Mouse (Mus musculus) T-helper 1 cell (primary cell): ENCODE measurements around the gene Krt16.

Source experiments
- in situ Hi-C: fragments of 300-600 bp; cut with MboI, MseI; formaldehyde crosslinking; loops from one replicate; pipeline ENCODE4 v1.15.1; 2025; ENCODE audit warnings: high pct_unique_total_duplicates

The Krt16 gene

DNA sequence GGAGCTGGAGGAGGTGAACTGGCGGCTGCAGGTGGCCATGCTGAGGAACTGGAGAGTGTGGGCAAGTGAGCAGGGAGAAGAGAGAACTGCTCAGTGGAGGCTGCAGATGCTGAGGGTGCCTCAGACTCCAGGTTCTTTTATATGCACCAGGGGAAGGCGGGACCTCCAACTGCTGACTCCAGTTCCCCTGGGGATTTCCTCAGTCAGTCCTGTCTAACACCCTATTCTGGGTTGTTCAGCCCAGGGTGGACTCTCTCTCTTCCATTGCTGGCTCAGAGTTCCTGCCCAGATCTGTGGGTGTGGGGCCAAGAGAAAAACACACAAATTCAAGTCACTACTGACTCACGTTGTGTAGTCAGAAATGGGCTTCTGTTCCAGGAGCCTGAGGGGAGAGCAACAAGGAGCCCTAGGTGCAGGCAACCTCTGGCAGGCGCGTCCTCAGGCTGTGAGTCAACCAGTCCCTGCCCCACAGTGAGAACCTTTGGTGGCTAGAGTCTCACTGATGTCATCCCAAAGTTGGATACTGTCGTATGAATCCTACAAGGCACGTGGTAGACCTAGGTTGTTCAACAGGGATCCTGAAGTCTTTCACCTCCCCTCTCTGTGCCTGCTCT lies at the start of gene Krt16:
Gene Krt16, minus strand, starts transcription at position 51 of the 614 bp plus-strand sequence.
- in situ Hi-C loops, result no loop called here

DNA sequence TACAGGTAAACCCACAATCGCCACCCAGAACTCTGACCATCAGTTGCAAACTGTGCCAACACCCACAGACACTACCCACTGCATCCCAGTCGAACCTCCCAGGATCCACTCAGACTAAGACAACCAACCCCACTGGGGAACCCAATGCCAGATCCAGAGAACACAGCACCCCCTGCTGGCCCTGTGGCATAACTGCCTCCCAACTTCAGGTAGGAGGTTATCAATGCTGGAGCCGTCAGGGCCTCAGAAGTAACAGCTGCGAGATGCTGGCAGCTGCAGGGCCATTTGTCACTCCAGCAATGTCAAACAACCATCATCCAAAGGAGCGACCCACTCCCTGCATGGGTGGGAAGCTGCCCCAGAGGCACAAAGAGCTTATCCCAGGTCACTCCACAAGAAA lies 49.1 kb upstream of the Krt16 start:
- in situ Hi-C loops, result loop anchor here (10.0 kb wide), 1 partner anchor 913 kb away; the partner anchor contains the start of gene Krt10

DNA sequence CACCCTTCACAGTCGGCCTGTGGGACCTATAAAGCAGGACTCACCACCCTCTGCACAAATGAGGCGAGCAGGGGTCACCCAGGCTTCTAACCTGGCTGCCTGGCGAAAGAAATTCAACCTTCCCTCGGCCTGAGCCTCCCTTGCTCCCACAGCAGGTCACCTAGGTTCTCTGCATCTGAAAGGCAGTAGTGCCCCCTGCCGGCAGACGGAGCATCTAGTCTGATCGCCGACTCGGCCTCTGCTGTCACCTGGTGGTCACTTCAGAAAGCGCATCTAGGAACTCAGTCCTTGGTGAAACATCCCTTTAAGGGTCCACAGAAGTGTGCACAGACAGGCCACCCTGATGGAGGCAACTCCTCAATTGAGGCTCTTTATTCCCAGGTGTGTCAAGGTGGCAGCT lies 46.6 kb upstream of the Krt16 start:
- in situ Hi-C loops, result loop anchor here (10.0 kb wide), 1 partner anchor 911 kb away; the partner anchor contains the start of gene Krt10

DNA sequence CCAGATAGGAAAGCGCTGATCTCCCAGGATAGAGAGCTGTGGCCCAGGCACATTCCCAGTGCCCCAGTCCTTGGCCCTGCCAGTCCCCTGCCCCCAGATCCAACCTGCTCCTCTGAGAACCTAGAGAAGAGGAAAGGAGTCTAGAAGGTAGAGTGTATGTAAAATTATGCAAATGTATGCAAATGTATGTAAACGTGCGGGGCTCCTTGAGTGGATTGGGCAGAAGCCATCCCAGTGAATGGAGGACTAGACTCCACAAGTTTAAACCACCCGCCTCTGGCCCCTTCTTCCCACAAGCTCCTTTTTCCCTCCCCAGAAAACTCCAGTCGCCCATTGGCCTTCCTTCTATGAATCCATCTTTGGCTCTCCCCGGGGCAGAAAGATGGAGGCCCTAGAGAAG lies 44.2 kb upstream of the Krt16 start:
- in situ Hi-C loops, result loop anchor here (10.0 kb wide), 1 partner anchor 908 kb away; the partner anchor contains the start of gene Krt10

DNA sequence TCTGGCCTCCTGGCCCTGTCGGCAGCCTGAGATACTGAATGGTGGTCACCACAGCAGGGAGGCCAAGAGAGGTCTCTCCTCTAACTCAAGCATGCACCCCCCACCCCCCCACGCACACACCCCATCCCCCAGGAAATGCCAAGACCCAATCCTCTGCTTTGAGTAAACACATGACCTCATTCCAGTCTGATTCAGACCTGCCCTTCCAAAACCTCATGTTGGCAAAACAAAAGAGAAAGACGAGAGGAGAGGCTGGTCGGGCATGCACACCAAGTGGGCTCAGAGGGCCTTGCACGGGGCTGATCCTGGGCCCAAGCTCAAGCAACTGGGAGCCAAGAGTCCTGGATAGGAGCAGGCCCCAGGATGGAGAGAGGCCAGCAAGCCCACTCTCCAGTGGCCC lies 41.5 kb upstream of the Krt16 start:
- in situ Hi-C loops, result loop anchor here (10.0 kb wide), 1 partner anchor 905 kb away; the partner anchor contains the start of gene Krt10

DNA sequence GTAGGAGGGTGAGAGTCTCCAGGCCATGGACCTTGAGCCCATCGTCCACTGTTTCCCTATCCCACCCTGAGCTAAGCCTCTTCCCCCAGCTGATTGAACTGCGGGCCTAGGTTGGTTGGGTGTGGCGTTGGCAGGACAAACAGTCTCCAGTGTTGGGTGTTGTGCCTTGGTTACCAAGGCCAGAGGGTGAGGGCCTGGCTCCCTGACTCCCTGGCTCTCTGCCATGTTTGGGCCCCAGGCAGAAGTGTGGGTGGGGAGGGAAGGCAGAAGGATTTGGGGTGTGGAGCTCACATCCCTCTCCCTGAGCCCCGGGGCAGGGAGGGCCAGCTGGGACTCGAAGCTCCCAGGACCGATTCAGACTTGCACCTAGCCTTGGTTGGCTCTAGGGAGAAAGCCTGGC lies 40.2 kb upstream of the Krt16 start:
- in situ Hi-C loops, result loop anchor here (5.0 to 10.0 kb wide), 3 partner anchors 87 to 822 kb away; no protein-coding TSS in a partner anchor

DNA sequence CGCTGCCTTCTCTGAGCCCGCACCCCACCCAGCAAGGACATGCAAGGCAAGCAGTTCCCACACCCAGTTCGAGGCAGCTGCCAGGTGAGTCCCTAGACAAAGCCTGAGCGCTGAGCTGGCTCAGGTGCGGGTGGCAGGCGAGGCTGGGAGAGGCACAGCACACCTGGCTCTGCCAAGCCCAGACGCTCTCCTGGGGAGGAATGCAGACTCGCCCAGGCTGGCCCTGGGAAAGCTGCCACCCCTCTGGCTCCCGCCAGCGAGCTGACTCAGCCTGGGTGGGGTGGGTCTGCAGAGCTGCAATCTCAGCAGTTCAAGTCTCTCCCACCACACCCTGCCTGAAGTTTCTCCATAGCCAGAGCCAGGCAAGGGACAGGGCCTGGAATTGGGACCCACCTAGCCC lies 38.3 kb upstream of the Krt16 start:
- in situ Hi-C loops, result loop anchor here (5.0 to 10.0 kb wide), 3 partner anchors 85 to 820 kb away; no protein-coding TSS in a partner anchor

DNA sequence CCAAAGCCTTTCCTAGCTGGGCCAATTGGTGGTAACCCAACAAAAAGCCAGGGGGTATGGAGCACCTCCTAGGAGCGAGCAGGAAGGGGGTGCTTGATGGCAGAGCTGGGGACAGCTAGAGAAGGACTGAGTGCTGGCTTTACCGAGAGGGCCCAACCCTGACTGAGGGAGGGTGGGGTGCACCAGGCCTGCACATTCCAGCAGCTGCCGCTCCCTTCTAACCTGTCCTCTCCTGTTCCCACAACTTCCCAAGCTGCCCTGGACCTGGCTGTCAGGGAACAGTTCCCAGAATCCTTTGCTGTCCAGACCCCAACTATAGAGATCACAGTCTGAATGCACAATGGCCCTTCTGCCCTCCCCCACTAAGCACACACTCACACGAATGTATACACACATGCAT lies 36.3 kb upstream of the Krt16 start:
- in situ Hi-C loops, result loop anchor here (5.0 to 10.0 kb wide), 3 partner anchors 83 to 818 kb away; no protein-coding TSS in a partner anchor

DNA sequence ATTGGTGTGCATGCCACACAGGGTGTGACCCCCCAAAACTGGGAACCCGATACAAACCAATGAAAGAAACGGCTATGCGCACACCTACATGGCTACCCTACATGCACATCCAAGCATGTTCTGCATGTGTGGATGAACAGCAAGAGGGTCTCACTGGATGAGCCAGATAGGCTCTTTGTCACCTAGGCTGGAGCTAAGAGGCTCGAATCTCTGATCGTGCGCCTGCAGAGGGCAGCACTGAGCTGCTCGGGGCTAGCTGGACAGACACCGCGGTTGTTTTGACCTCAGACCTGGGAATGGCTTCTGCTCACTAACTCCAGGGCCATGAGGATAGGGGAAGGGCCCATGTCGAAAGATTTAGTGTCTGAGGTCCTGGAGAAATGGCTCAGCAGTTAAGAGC lies 33.8 kb upstream of the Krt16 start:
- in situ Hi-C loops, result loop anchor here (10.0 kb wide), 1 partner anchor 108 kb away; no protein-coding TSS in a partner anchor

- in situ Hi-C loops, result loop anchor here (10.0 kb wide), 1 partner anchor 107 kb away; no protein-coding TSS in a partner anchor
Observed at GRCm38 (mm10) chr11:100281596-100282544, 33.2 kb upstream of the Krt16 start.

- in situ Hi-C loops, result no loop called here
Observed at GRCm38 (mm10) chr11:100278759-100279158, 30.1 kb upstream of the Krt16 start.

GRCm38 (mm10) chr11:100277726-100278480 lies 29.2 kb upstream of the Krt16 start:
- in situ Hi-C loops, result no loop called here

GRCm38 (mm10) chr11:100275466-100275865 lies 26.8 kb upstream of the Krt16 start:
- in situ Hi-C loops, result no loop called here

DNA sequence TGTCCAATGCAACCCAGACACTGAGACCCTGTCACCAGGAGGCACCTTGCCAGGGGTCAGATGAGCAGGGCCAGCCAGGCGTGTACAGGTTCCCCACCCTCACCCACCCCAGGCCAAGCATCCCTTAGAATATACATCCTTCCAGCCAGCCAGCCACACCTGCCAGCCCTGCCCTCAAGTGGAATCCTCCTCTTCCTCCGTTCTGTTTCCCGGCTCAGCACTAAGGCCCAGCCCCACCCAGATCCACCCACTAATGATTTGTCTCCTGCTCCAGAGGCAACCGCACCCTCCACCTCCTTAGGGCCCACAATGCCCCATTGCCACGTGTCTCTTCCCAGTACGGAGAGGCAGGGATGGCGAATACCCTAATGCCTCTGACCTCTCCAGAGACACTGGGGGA lies 26.0 kb upstream of the Krt16 start:
- in situ Hi-C loops, result no loop called here

GRCm38 (mm10) chr11:100271878-100272277 lies 23.2 kb upstream of the Krt16 start:
- in situ Hi-C loops, result no loop called here

DNA sequence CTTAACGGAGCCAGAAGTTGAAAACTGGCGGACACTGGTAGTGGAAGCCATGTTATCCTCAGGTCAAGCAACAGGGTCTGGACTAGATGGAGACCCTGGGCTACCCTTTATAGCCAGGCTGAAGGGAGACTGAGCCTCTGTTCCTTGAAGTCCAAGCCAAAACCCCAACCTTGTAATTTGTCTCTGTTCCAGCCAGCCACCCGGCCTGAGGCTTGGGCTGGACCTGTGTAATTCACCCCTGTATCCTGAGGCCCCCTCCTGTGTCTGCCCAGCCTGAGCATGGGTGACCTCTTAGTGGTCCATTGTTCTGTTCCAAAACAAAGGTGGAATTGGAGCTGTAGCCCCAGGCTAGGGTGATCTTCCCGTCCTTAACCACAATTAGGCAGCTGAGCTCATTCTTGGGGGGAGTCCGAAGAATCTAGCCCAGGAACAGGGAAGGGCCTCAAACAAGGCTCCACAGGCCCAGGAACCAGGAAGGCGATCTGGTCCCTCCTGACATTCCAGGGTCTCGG lies 21.2 kb upstream of the Krt16 start, which contains the start of gene Krt42:
Gene Krt42, minus strand, starts transcription at position 51 of the 512 bp plus-strand sequence.
- in situ Hi-C loops, result no loop called here

- in situ Hi-C loops, result no loop called here
Observed at GRCm38 (mm10) chr11:100262058-100262980, 13.6 kb upstream of the Krt16 start.

- in situ Hi-C loops, result no loop called here
Observed at GRCm38 (mm10) chr11:100261235-100261605, 12.5 kb upstream of the Krt16 start.

DNA sequence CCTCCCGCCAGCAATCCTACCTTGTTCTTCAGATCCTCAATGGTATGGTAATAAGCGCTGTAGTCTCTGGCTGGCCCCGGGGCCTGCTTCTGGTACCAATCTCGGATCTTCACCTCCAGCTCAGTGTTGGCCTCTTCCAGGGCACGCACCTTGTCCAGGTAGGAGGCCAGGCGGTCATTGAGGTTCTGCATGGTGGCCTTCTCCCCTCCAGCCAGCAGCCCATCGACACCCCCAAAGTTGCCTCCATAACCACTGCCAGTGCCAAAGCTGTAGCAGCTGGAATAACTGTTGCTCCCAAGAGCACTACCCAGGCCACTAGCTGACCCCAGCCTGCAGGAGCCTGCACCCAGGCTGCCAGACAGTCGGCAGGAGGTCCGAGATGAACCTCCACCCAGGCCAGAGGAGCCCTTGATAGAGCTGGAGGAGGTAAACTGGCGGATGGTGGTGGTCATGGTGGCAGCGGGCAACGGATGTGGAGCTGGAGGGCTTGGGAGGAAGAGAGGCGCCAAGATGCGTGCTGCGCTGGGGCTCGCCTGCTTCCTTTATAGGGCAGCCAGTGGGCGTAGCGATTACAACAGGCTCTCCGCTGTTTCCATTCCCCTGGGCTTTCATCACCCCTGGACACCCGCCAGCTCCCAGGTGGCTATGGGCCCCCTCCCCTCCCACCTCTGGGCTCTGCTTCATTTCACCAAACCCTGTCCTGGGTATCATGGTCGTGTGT lies 12.0 kb upstream of the Krt16 start, which contains the start of gene Krt17:
Gene Krt17, minus strand, starts transcription at position 516 of the 721 bp plus-strand sequence.
- in situ Hi-C loops, result no loop called here
